Mouse (Mus musculus): ENCODE results near the gene Fcgr2b. TPM values are rescaled to one million over a fixed set of nuclear protein-coding genes. Genes with fewer than 3 reads are reported as not detected.

Gene Fcgr2b
- polyA plus RNA-seq, 1 experiment from 2014 or later: 6.7 TPM

- Histone ChIP-seq H3K9ac (ENCODE audit: low read depth, low read length) (no peak overlapping the region), H3K36me3 (ENCODE audit: control insufficient read depth, insufficient read depth) (no peaks in the 10 kb centered on the region), H3K27me3 (ENCODE audit: control insufficient read depth, insufficient read depth, low read depth, low read length) (no peaks in the 10 kb centered on the region), H3K27ac (ENCODE audit: low read length) (no peak overlapping the region), H3K9me3 (replicated peaks; ENCODE audit: control insufficient read depth, low read length) (no peaks in the 10 kb centered on the region), H3K4me2 (ENCODE audit: low read depth, low read length) (no peak overlapping the region), H3K4me3 (ENCODE audit: low read depth, low read length) (no peak overlapping the region), H3K4me1 (ENCODE audit: control insufficient read depth, low read depth, low read length) (no peaks in the 10 kb centered on the region)
- ATAC-seq (ENCODE audit: low read depth): no peak
Observed at GRCm38 (mm10) chr1:171005586-171005985, 29.2 kb upstream of the Fcgr2b start.

- Histone ChIP-seq H3K4me2 (ENCODE audit: low read depth, low read length) (no peak overlapping the region), H3K9ac (ENCODE audit: low read depth, low read length) (no peak overlapping the region), H3K4me3 (ENCODE audit: low read depth, low read length) (no peak overlapping the region), H3K27me3 (ENCODE audit: control insufficient read depth, insufficient read depth, low read depth, low read length) (no peaks in the 10 kb centered on the region), H3K36me3 (ENCODE audit: control insufficient read depth, insufficient read depth) (no peaks in the 10 kb centered on the region), H3K4me1 (ENCODE audit: control insufficient read depth, low read depth, low read length) (no peaks in the 10 kb centered on the region), H3K9me3 (replicated peaks; ENCODE audit: control insufficient read depth, low read length) (no peaks in the 10 kb centered on the region), H3K27ac (ENCODE audit: low read length) (no peak overlapping the region)
- WGBS (ENCODE audit: insufficient replicate concordance): 37% methylated on average over 6 of the region's 6 CpGs
- ATAC-seq (ENCODE audit: low read depth): no peak
Observed at GRCm38 (mm10) chr1:171005081-171005480, 28.7 kb upstream of the Fcgr2b start.

- H3K4me3 ChIP-seq (ENCODE audit: low read depth, low read length): no peak overlapping the region
- no peak for ATAC-seq (ENCODE audit: low read depth)
- no peaks in the 10 kb centered on the region for H3K4me1 ChIP-seq (ENCODE audit: control insufficient read depth, low read depth, low read length)
- no peak overlapping the region for H3K9ac ChIP-seq (ENCODE audit: low read depth, low read length)
- no peaks in the 10 kb centered on the region for H3K27me3 ChIP-seq (ENCODE audit: control insufficient read depth, insufficient read depth, low read depth, low read length)
- no peak overlapping the region for H3K4me2 ChIP-seq (ENCODE audit: low read depth, low read length)
- H3K9me3 ChIP-seq (replicated peaks; ENCODE audit: control insufficient read depth, low read length): no peaks in the 10 kb centered on the region
- H3K36me3 ChIP-seq (ENCODE audit: control insufficient read depth, insufficient read depth): no peaks in the 10 kb centered on the region
- H3K27ac ChIP-seq (ENCODE audit: low read length): no peak overlapping the region
Observed at GRCm38 (mm10) chr1:170999811-171000210, 23.5 kb upstream of the Fcgr2b start.

GRCm38 (mm10) chr1:170997756-170998655, 21.7 kb upstream of the Fcgr2b start:
- peak overlapping the region; percentile 22; the same call in 1 of the 2 replicates for H3K4me3 ChIP-seq (ENCODE audit: low read depth, low read length)
- no peak overlapping the region for H3K9ac ChIP-seq (ENCODE audit: low read depth, low read length)
- ATAC-seq (ENCODE audit: low read depth): peak; percentile 66
- H3K4me2 ChIP-seq (ENCODE audit: low read depth, low read length): peak overlapping the region; percentile 32
- H3K27ac ChIP-seq (ENCODE audit: low read length): peak overlapping the region; percentile 56
- no peaks in the 10 kb centered on the region for H3K27me3 ChIP-seq (ENCODE audit: control insufficient read depth, insufficient read depth, low read depth, low read length)
- H3K4me1 ChIP-seq (ENCODE audit: control insufficient read depth, low read depth, low read length): no peaks in the 10 kb centered on the region
- WGBS (ENCODE audit: insufficient replicate concordance): 21% methylated on average over 21 of the region's 21 CpGs
- H3K36me3 ChIP-seq (ENCODE audit: control insufficient read depth, insufficient read depth): no peaks in the 10 kb centered on the region
- no peaks in the 10 kb centered on the region for H3K9me3 ChIP-seq (replicated peaks; ENCODE audit: control insufficient read depth, low read length)

- Histone ChIP-seq H3K9ac (ENCODE audit: low read depth, low read length) (no peak overlapping the region), H3K9me3 (replicated peaks; ENCODE audit: control insufficient read depth, low read length) (no peaks in the 10 kb centered on the region), H3K27ac (ENCODE audit: low read length) (no peak overlapping the region), H3K27me3 (ENCODE audit: control insufficient read depth, insufficient read depth, low read depth, low read length) (no peaks in the 10 kb centered on the region), H3K4me2 (ENCODE audit: low read depth, low read length) (no peak overlapping the region), H3K36me3 (ENCODE audit: control insufficient read depth, insufficient read depth) (no peaks in the 10 kb centered on the region), H3K4me1 (ENCODE audit: control insufficient read depth, low read depth, low read length) (no peaks in the 10 kb centered on the region), H3K4me3 (ENCODE audit: low read depth, low read length) (no peak overlapping the region)
- WGBS (ENCODE audit: insufficient replicate concordance): 22% methylated on average over 3 of the region's 3 CpGs
- ATAC-seq (ENCODE audit: low read depth): no peak; the same call in 1 of the 2 replicates
Observed at GRCm38 (mm10) chr1:170996753-170997152, 20.4 kb upstream of the Fcgr2b start.

GRCm38 (mm10) chr1:170996034-170996433, 19.7 kb upstream of the Fcgr2b start:
- no peaks in the 10 kb centered on the region for H3K27me3 ChIP-seq (ENCODE audit: control insufficient read depth, insufficient read depth, low read depth, low read length)
- no peaks in the 10 kb centered on the region for H3K36me3 ChIP-seq (ENCODE audit: control insufficient read depth, insufficient read depth)
- WGBS (ENCODE audit: insufficient replicate concordance): 48% methylated on average over 3 of the region's 3 CpGs
- ATAC-seq (ENCODE audit: low read depth): no peak
- H3K27ac ChIP-seq (ENCODE audit: low read length): no peak overlapping the region
- no peak overlapping the region for H3K4me3 ChIP-seq (ENCODE audit: low read depth, low read length)
- H3K4me1 ChIP-seq (ENCODE audit: control insufficient read depth, low read depth, low read length): no peaks in the 10 kb centered on the region
- no peaks in the 10 kb centered on the region for H3K9me3 ChIP-seq (replicated peaks; ENCODE audit: control insufficient read depth, low read length)
- no peak overlapping the region for H3K4me2 ChIP-seq (ENCODE audit: low read depth, low read length)
- H3K9ac ChIP-seq (ENCODE audit: low read depth, low read length): no peak overlapping the region

- Histone ChIP-seq H3K27ac (ENCODE audit: low read length) (no peak overlapping the region), H3K4me3 (ENCODE audit: low read depth, low read length) (no peak overlapping the region)
- no peak for ATAC-seq (ENCODE audit: low read depth)
Observed at GRCm38 (mm10) chr1:170992550-170992949, 16.2 kb upstream of the Fcgr2b start.

GRCm38 (mm10) chr1:170989656-170990055, 13.3 kb upstream of the Fcgr2b start:
- 60% methylated on average over 9 of the region's 9 CpGs for WGBS (ENCODE audit: insufficient replicate concordance)
- Histone ChIP-seq H3K36me3 (ENCODE audit: control insufficient read depth, insufficient read depth) (no peaks in the 10 kb centered on the region), H3K4me3 (ENCODE audit: low read depth, low read length) (no peak overlapping the region), H3K9me3 (replicated peaks; ENCODE audit: control insufficient read depth, low read length) (no peaks in the 10 kb centered on the region), H3K4me1 (ENCODE audit: control insufficient read depth, low read depth, low read length) (no peaks in the 10 kb centered on the region), H3K9ac (ENCODE audit: low read depth, low read length) (no peak overlapping the region), H3K27ac (ENCODE audit: low read length) (no peak overlapping the region), H3K4me2 (ENCODE audit: low read depth, low read length) (no peak overlapping the region), H3K27me3 (ENCODE audit: control insufficient read depth, insufficient read depth, low read depth, low read length) (no peaks in the 10 kb centered on the region)
- no peak for ATAC-seq (ENCODE audit: low read depth)

More at GRCm38 (mm10) chr1:170992550-170992949, 16.2 kb upstream of the Fcgr2b start:
- no peak overlapping the region for H3K9ac ChIP-seq (ENCODE audit: low read depth, low read length)
- no peak overlapping the region for H3K4me2 ChIP-seq (ENCODE audit: low read depth, low read length)
- H3K4me1 ChIP-seq (ENCODE audit: control insufficient read depth, low read depth, low read length): no peaks in the 10 kb centered on the region
- H3K27me3 ChIP-seq (ENCODE audit: control insufficient read depth, insufficient read depth, low read depth, low read length): no peaks in the 10 kb centered on the region
- no peaks in the 10 kb centered on the region for H3K36me3 ChIP-seq (ENCODE audit: control insufficient read depth, insufficient read depth)
- H3K9me3 ChIP-seq (replicated peaks; ENCODE audit: control insufficient read depth, low read length): no peaks in the 10 kb centered on the region
- 44% methylated on average over 5 of the region's 5 CpGs for WGBS (ENCODE audit: insufficient replicate concordance)

- no peak overlapping the region for H3K4me3 ChIP-seq (ENCODE audit: low read depth, low read length)
- WGBS (ENCODE audit: insufficient replicate concordance): 55% methylated on average over 5 of the region's 5 CpGs
- H3K4me2 ChIP-seq (ENCODE audit: low read depth, low read length): no peak overlapping the region
- no peaks in the 10 kb centered on the region for H3K4me1 ChIP-seq (ENCODE audit: control insufficient read depth, low read depth, low read length)
- no peak for ATAC-seq (ENCODE audit: low read depth)
- no peaks in the 10 kb centered on the region for H3K9me3 ChIP-seq (replicated peaks; ENCODE audit: control insufficient read depth, low read length)
- H3K36me3 ChIP-seq (ENCODE audit: control insufficient read depth, insufficient read depth): no peaks in the 10 kb centered on the region
- H3K27ac ChIP-seq (ENCODE audit: low read length): no peak overlapping the region
- no peaks in the 10 kb centered on the region for H3K27me3 ChIP-seq (ENCODE audit: control insufficient read depth, insufficient read depth, low read depth, low read length)
- no peak overlapping the region for H3K9ac ChIP-seq (ENCODE audit: low read depth, low read length)
Observed at GRCm38 (mm10) chr1:170985861-170986260, 9.5 kb upstream of the Fcgr2b start.
